Mouse (Mus musculus) mouse embryonic stem cell (cell line): ENCODE measurements around the gene Smim20.

ENCODE experiments used
- in situ Hi-C, 2 experiments: fragments of 300-500 bp; cut with MboI; formaldehyde crosslinking; loops; 1 replicate in 1 of 2; 3 replicates in 1 of 2; pipeline ENCODE4 v1.14.3; 2019 to 2020; ENCODE audit warnings: low sequenced_read_pairs in 2 of 2, low pct_unique_long_range_greater_than_20kb in 1 of 2, mixed read lengths in 1 of 2; ENCODE audit not compliant: unreplicated experiment in 1 of 2

Smim20 gene

GRCm38 (mm10) chr5:53259894-53260293, 7.0 kb upstream of the Smim20 start:
- in situ Hi-C loops, result no loop called here

DNA sequence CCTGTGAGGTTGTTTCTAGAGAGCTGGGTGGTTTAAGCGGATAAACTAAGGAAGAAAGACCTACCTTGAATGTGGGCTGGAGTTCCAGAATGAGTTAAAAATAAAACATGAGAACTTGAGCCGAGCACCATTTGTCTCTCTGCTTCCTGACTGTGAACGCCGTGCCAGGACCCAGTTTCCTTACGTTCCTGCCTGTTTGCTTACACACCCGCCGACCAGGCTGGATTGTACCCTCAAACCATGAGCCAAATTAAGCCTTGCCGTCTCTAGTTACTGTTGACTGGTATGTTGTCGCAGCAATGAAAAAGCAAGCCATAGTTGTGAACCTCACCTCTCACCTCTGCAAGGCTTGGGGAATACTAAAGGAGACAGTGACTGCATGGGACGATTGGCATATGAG, 4.9 kb upstream of the Smim20 start:
- in situ Hi-C loops, result no loop called here

GRCm38 (mm10) chr5:53264061-53264460, 2.8 kb upstream of the Smim20 start:
- in situ Hi-C loops, result no loop called here

- in situ Hi-C loops, result no loop called here
Observed at GRCm38 (mm10) chr5:53265740-53266139, 1.1 kb upstream of the Smim20 start.

- in situ Hi-C loops, result no loop called here
Observed at GRCm38 (mm10) chr5:53266181-53266580, 702 bp upstream of the Smim20 start.

DNA sequence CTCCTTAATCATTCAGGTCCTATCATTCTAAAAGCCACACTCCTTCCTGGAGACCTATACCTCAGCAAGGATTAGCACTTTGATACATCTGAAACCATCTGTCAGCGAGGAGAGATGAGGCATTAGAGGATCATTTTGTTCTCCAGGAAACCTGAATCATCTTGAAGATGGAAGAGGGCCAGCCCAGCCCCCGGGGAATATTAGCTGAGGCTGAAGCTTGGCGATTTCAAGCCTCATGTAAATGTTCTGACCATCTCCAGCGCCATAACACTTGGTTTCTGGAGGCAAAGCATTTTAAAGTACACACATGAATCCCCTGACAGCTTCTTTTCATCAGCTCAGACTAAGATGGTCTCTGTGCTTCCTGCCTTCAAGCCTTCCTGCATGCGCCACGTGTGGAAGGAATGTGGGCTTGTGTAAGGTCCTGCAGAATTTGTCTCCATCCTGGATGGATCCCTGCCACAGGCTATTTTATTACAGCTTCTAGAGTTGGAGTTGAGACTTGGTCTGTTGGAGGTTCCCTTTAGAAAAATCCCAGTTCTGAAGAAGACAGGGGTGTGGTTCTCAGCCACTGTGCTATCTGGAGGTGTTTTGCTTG, 1.3 kb downstream of the Smim20 start:
- in situ Hi-C loops, result no loop called here

GRCm38 (mm10) chr5:53269799-53270198, 2.9 kb downstream of the Smim20 start:
- in situ Hi-C loops, result no loop called here

DNA sequence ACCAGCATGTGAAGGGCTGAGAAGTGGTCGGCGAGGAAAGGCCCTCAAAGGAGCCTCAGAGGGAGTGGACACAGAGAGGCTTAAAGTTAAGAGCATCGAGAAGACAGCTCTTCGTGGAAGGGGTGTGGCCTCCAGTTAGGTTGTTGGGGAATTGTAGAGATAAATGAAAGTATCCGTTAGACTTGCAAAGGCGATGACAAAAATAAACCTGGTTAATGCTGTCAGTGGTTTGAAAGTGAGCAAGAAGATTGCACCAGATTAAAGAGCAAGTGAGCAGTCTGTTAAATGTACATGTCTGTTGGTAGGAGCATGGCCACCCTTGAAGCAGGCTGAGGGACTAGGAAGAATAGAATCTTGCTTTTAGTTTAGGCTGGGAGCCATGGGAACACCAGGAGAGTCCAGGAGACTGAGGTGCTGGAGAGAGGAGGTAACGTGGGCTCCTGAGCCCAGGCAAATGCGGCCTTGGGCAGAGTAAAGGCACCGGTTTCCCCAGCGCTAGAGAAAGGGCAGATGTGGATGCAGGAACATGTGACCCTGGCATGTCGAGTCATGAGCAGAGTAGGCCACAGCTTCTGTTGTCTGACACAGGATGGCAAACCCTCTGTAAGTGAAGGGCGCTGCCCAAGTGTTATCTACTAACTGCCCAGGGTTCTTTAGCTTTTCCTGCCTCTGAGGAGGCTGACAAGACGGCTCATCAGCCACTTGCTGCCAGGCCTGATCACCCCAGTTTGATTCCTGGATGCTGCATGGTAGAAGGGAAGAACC, 4.2 kb downstream of the Smim20 start:
- in situ Hi-C loops, result no loop called here

DNA sequence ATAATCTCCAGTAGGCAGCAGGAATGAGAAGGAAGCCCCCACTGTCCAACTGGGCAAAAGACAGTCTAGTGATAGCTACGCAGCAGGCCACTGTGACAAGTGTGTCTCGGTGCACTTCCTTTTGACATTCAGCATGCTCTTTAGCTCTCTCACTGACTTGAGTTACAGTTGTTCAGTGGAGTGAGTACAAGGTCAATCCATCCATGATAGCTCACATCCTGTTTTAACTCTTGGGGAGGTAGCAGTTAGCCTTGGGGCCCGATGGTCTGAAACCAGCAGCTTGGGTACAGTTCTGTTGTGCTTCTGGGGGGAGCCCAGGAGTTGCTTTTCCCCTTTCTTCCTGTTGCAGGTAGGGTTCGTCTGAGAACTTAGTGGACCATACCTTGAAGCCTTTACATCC, 5.7 kb downstream of the Smim20 start:
- in situ Hi-C loops, result no loop called here

GRCm38 (mm10) chr5:53273699-53274430, 7.0 kb downstream of the Smim20 start:
- in situ Hi-C loops, result no loop called here

GRCm38 (mm10) chr5:53274811-53275355, 8.0 kb downstream of the Smim20 start:
- in situ Hi-C loops, result no loop called here

DNA sequence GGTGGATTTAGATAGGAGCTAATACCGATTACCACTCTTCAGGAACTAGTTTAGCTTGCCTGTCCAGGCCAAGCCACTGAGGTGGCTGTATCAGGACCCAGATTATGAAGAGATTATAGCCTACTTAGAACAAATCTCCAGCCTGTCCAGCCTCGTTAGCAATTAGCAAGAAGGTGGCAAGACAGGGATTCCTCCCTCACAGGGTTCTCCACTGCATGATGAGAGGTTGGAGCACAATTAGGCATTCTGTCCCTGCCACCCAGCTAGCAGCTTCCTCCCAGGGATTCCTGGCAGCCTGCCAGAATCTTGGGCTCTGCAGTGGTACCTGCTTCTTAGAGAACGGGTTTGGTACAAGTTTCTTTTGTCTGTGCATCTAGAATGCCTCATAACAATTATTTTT, 8.5 kb downstream of the Smim20 start:
- in situ Hi-C loops, result no loop called here

GRCm38 (mm10) chr5:53276470-53277022, 9.7 kb downstream of the Smim20 start:
- in situ Hi-C loops, result no loop called here

DNA sequence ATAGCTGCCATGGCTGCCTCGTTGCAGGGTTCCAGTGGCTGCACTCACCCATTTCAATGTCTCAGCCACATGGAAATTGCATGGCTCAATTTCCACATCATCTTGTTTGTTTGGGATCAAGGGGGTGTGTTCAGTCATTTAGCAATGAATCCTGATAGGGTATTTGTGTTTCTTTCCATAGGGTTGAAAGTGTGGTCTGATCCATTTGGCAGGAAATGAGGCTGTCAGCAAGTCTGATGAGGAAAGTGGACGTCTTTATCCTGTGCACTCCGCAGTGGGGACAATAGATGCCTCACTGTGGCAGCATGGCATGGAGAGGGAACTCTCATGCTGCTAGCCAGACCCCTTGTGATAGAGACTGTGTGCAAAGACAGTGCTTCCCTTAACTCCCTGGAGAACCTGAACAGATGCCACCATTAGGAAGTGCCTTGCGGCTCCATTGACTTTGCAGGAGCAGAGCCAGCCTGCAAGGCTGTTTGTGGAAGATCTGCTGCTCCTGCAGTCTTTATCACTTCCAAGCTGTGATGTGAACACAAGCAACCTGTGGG, 10.9 kb downstream of the Smim20 start:
- in situ Hi-C loops, result no loop called here

DNA sequence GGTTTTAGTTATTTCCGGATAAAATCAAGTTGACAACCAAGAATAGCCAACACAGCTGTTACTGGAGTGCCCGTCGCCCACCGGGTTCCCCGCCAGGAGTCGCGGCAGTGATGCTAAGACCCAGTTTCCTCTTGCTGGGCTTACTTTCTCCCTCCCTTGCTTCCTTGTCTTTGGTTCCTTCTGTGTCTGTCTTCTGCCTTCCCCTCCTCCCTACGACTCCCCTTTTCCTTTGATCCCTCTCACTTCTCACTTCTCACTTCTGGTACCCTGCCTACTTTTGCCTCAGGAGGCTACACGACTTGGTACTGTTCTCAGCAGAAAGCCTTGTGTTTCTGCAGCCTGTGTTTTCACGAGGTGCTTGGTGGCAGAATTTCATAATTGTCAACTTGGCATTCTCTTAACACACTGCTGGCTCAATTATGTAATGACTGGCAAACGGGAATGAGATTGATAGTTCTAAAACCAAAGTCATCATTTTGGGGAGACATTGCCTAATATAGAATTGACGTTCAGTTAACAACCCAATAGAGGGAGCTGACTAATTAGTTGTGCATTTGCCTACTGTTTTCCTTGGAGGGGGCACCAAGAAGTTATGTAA, 12.4 kb downstream of the Smim20 start:
- in situ Hi-C loops, result no loop called here

GRCm38 (mm10) chr5:53282487-53282886, 15.6 kb downstream of the Smim20 start:
- in situ Hi-C loops, result no loop called here

GRCm38 (mm10) chr5:53286406-53286805, 19.5 kb downstream of the Smim20 start:
- in situ Hi-C loops, result no loop called here

DNA sequence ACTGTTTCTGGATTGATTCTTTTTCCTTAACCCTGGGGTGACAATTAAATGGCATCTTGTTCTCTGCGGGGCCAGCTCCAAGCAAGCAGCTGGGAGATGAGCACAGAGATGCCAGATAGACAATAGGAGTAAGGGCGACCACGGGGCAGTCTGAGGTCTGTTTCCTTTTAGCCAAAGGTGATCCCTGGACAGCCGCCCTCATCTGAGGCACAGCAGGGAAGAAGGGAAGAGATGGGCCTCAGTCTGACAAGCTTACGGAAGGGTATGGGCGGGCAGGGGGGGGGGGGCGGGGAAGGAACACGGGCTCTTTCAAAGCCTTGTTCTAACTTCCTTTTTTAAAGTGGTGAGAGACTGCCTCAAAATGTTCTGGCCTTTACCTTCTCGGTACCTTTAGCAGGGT, 22.6 kb downstream of the Smim20 start:
- in situ Hi-C loops, result no loop called here
